Mouse (Mus musculus): Measurements from ENCODE around the gene Rbl1.

DNA sequence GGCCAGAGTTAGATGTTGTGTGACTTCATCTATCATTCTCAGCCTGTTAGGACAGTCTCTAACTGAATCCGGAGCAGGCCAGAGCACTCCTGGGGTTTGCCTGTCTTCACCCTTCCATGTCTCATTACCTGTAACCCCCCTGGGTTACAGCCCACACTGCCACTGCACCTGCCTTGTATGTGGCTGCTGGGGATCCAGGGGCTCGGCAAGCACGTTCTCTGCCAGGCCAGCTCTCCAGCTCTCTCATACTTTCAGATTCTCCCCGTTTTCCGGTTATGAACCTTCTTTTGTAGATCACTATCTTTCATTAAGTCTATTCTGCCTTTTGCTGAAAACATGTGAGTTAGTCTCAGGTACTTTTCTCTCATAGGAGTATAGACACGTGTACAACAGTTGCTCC is 2.0 kb downstream of the Rbl1 start:
- no peak for TF ChIP-seq CTCF (IDR thresholded peaks at IDR 0.05 in 2 of 3, conservative IDR thresholded peaks at IDR 0.05 in 1 of 3; ENCODE audit: control insufficient read depth in 1 of 3, insufficient read depth in 1 of 3, low read depth in 2 of 3, low read length in 3 of 3, poor library complexity in 1 of 3, severe bottlenecking in 1 of 3)
- no peak for TF ChIP-seq ZNF384 (IDR thresholded peaks at IDR 0.05; ENCODE audit: low read depth, low read length)
- no peak for TF ChIP-seq EP300 (IDR thresholded peaks at IDR 0.05; ENCODE audit: low read depth in 1 of 2, low read length in 2 of 2)
- no peak for TF ChIP-seq POLR2A (IDR thresholded peaks at IDR 0.05; ENCODE audit: control insufficient read depth in 1 of 2, insufficient read depth in 1 of 2, low read depth in 1 of 2, low read length in 2 of 2, poor library complexity in 1 of 2)
- no peak for TF ChIP-seq MAFK (IDR thresholded peaks at IDR 0.05; ENCODE audit: borderline replicate concordance, low read depth, low read length)
- no peak for TF ChIP-seq POLR2AphosphoS2 (IDR thresholded peaks at IDR 0.05; ENCODE audit: low read length)
- no peak for TF ChIP-seq NRF1 (IDR thresholded peaks at IDR 0.05; ENCODE audit: insufficient read depth, low read depth, low read length, poor library complexity, severe bottlenecking)
- no peak for TF ChIP-seq TBP (IDR thresholded peaks at IDR 0.05; ENCODE audit: low read depth, low read length)
- no peak for TF ChIP-seq MAZ (IDR thresholded peaks at IDR 0.05; ENCODE audit: low read depth, low read length)
- TF ChIP-seq GATA1 (IDR thresholded peaks at IDR 0.05; ENCODE audit: low read depth, low read length) = no peak

Data from MEL (cell line).